Mouse (Mus musculus): ENCODE data around the gene Cyp2a5.
"Not testable (repeated sequence)": the region's sequence is repeated elsewhere in the genome, so short reads cannot be mapped to it uniquely, and the experiment has no call there.

Gene Cyp2a5

GRCm38 (mm10) chr7:26835059-26835458, at the start of gene Cyp2a5:
Gene Cyp2a5 (plus strand): TSS chr7:26835305.
- in situ Hi-C loops (cut with MseI, MboI), result not testable (repeated sequence)

DNA sequence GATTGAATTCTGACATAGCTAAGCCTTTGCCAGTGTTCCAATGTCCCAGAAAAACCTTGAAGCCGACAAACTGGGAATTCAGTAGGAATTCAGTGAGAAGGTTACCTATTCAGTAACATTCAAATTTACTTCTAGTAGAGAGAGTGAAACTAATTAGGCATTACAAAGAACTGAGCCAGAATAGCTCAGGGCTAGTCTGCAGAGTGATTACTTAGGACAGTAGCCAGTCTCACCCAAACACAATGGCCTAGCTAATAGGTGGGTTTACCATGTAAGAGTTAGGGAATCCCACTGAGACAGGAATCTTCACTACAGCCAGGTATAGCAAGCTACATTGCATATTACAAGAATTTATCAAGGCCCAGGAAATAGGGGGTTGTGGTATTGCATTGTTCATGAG, 49.1 kb upstream of the Cyp2a5 start:
- in situ Hi-C loops (cut with MseI, MboI), result not testable (repeated sequence)

DNA sequence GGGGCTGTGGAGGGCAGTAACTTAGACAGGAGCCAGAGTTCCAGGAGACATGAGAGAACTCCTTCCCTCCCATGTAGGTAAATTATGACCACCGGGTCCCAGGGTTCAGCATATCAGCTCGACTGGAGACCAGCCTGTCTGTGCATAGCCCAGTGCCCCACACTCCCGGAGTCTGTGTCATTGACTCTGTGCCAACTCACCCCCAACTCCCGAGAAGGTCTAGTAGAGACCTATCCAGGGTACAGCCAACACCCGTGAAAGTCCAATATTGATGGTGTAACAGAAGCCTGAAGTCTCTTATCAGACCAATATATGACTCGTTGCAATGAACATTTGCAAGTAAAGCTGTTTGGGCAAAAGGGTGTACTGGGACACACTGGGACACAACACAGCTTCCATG, 45.1 kb upstream of the Cyp2a5 start:
- in situ Hi-C loops (cut with MseI, MboI), result no loop called here

DNA sequence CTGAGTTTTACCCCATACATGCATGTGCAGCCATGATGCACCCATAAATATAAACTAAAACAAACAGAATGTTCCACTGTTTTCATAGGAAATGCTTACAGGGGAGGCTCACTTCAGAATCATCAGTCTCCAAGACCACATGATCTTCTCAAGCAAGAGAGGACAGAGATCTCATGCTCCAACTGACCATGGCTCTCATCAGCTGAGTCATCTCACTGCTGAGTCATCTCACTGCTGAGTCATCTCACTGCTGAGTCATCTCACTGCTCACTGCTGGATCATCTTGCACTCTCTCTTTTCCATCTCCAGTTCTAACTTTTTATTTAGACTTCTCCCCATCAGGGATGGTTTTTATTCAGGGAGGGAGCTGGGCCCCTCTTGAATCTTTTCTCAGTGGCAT, 35.0 kb upstream of the Cyp2a5 start:
- in situ Hi-C loops (cut with MseI, MboI), result no loop called here

DNA sequence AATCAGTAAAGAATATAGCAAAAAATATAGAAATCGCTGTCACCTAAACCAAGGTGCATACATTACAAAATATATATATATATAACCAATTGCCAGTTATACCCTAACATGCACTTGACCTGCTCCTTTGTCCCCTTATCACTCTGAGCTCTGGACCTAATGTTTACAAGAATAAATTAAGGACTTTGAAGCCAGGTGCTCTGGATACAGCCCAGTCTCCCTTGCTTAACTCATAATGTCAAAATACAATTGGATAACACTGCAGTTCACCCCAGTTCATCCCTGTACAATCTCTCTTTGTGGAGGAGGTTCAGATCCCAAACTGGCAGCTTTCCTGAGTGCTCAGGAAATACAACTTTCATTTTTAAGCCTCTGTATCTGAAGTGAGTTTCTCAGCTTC, 34.1 kb upstream of the Cyp2a5 start:
- in situ Hi-C loops (cut with MseI, MboI), result no loop called here

- in situ Hi-C loops (cut with MseI, MboI), result no loop called here
Observed at GRCm38 (mm10) chr7:26808592-26808991, 26.5 kb upstream of the Cyp2a5 start, which contains the start of gene Cyp2g1. Gene Cyp2g1 (plus strand): TSS chr7:26808892.

DNA sequence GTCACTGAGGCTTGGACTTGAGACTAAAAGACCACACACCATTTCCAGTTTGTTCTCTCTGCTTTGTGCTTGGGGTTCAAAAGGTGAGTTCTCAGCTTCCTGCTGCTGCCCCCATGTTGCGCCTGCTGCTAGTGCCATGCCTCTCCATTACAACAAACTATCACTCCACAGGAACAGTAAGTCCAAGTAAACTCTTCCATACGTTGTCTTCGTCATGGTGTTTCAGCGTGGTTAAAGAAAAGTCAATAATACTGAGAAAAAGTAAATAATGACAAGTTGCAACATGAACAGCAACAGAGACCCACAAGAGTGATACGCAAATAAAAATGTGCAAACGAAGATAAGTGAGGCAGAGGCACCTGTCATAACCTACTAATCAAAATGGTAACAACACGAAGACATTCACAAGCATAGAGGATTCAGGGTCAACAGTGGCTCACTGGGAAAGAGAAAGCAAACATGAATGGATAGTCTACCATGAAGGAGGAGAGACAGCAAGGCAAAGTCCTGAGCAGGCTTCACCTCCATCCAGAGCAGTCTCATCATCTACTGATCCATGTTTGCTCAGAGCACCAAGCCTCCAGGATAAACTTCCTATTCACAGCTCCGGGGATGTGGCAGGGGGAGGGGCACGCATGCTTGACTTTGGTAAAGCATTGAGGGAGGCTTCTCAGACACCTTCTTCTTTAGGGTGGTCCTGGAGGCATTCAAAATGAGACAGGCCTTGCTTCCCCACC, 3.4 kb upstream of the Cyp2a5 start:
- in situ Hi-C loops (cut with MseI, MboI), result not testable (repeated sequence)

DNA sequence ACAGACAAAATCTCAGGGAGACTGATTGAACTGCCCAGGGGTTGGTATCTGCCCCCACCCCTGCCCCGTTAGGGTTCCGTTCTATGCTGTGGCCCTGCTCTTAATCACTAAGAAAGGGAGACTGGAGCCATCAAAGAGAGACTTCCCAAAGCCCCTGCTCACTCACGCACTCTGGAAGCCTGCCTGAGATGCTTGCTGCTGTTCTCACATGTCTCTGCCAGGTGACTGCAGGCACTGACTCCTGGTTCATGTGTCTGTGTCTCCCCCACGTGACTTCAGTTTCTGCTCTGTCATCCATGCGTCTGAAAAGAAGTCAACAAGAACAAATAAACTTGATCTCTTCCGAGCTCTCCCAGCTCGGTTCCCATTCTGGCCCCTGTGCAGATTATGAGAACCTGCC, 2.4 kb upstream of the Cyp2a5 start:
- in situ Hi-C loops (cut with MseI, MboI), result not testable (repeated sequence)

DNA sequence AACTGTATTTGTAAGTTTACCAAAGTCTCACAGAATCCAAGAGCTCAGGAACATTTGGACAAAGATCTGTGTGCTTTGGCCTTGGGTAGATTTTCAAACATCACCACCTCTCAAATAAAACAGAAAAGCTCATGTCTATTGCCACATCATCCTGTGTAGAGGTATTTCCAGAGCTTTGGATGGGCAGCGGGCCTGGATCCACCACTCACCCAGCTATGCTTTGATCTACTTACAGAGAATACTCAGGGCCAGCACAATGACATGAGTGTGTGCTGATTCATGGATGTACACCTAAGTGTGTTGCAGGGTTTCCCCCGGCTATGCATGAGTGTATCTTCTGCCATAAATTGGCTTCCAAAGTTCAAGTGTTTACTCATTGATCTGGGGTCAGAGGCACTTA, 8.3 kb downstream of the Cyp2a5 start:
- in situ Hi-C loops (cut with MseI, MboI), result loop anchor here in 1 of 2 experiments (10.0 kb wide), 1 partner anchor 69 kb away; no protein-coding TSS in a partner anchor

DNA sequence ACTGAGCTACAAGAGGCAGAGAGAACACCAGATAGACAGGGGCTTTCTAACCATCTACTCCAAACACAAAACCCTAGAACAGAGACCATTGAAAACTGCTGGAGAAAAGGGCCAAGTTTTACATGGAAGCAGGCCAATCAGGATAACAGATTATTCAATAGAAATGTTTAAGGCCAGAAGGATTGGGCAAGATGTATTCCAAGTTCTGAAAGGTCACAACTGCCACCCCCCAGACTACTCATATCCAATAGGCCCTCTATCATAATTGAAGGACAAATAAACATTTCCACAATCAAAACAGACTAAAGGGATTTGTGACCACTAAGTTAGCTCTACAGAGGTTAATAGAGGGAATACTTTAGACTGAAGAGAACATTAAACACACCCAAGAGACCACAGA, 15.0 kb downstream of the Cyp2a5 start:
- in situ Hi-C loops (cut with MseI, MboI), result not testable (repeated sequence)

DNA sequence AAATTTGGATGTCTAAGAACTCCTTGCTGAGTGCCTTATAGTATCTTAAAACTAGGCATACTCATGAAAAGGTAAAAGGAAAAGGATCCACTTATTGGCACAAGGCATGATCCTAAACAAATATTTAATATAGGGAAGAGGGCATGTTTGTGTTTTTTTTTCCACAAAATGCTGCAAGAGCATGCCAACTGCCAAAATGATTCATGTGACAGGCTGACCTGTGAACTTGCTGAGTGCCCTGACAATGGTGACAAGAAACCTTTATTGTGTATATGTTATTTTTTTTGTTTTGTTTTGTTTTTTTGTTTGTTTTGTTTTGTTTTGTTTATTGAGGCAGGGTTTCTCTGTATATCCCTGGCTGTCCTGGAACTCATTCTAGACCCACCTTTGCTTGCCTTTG, 43.5 kb downstream of the Cyp2a5 start:
- in situ Hi-C loops (cut with MseI, MboI), result not testable (repeated sequence)

- in situ Hi-C loops (cut with MseI, MboI), result not testable (repeated sequence)
Observed at GRCm38 (mm10) chr7:26880600-26880999, 45.5 kb downstream of the Cyp2a5 start.

Measured in mouse trophoblast stem cell (cell line).